Mouse (Mus musculus): Measurements from ENCODE around the gene Dhx29.

DNA sequence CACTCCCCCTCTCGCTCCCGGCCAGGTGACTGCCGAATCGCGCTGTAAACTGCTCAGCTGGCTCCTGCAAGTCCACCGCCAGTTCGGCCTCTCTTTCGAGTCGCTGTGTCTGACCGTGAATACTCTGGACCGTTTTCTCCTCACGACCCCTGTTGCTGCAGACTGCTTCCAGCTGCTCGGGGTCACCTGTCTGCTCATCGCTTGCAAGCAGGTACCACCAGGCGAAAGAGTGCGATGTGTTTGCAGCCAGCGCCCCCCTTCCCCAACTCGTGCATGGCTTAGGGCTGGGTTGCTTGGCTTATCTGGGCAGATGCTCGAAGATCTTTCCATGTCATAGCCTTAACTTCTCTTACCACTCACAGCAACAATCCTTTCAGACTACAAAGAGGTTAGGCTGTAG is 61.6 kb downstream of the Dhx29 start:
- TF ChIP-seq CTCF (IDR thresholded peaks at IDR 0.05; ENCODE audit: extremely low read depth, insufficient read depth, low read length) (no peak), POLR2A (IDR thresholded peaks at IDR 0.05; ENCODE audit: extremely low read depth, insufficient read depth, low read length) (no peak)

All from cortical plate, adult 2 months (tissue).